15 mouse cellular contexts compared by ENCODE assay signal in the genomic region with DNA sequence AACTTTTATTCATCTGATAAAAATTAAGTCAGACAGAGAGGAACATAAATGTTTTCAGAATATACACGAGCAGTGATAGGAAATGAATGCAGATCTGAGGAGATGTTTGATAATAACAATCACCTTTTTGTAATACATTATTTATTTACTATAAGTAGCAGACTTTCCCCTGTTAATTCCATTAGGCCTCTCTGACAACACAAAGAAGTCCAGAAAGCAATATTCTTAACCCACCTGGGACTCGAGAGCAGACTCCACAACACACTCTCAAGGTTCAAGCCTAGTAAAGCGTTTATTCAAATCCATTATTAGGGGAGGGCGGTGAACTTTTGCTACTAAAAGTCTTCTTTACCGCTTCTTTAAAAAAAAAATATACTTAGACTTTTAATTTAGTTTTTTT. TPM values are rescaled to one million over a fixed set of nuclear protein-coding genes. Genes with fewer than 3 reads are reported as not detected.
A peak's percentile ranks its signal among the peaks of the same experiment; 100 is the strongest.
DNase-seq lines count a peak whose midpoint lies in the region; ATAC-seq and TF ChIP-seq lines count a peak whose summit lies in the region.
"Had no signal": no experiment of that assay in that cellular context is flagged by ENCODE, and none has a peak within 500 bp of the region (broad histone marks: within the 10 kb centered on the region; RNA-seq: fewer than 3 reads in every experiment).

No protein-coding gene starts in this region.

- peak overlapping the region; percentile 56; the same call in 1 of the 2 replicates for H3K27ac ChIP-seq in heart, postnatal 0 days (ENCODE audit: low read depth)
- peak overlapping the region; percentile 89 for H3K27ac ChIP-seq in layer of hippocampus, adult 2 months
- no peak overlapping the region for H3K27ac ChIP-seq in MEL (ENCODE audit: control insufficient read depth, low read depth, low read length)
- H3K27ac ChIP-seq: liver, embryonic 14.5 days; macrophage; neural tube, embryonic 13.5 days had no signal

- H3K4me3 ChIP-seq in heart, postnatal 0 days (ENCODE audit: low read depth, low read length) = peak overlapping the region; percentile 15
- peak overlapping the region; percentile 59 for H3K4me3 ChIP-seq in layer of hippocampus, adult 2 months
- no peak overlapping the region for H3K4me3 ChIP-seq in MEL (ENCODE audit: control insufficient read depth in 1 of 2, insufficient read depth in 1 of 2, low read depth in 2 of 2, low read length in 2 of 2)
- H3K4me3 ChIP-seq: neural tube, embryonic 13.5 days had no signal

- peak; percentile 11 for DNase-seq in heart, postnatal 0 days (ENCODE audit: low spot score)
- DNase-seq in heart, postnatal 4 days = no peak
- DNase-seq in layer of hippocampus, adult 2 months (ENCODE audit: low spot score in 2 of 2) = no peak
- no peak for DNase-seq in layer of hippocampus, adult 8-10 months (ENCODE audit: low spot score in 2 of 2)
- peak; percentile 7 for DNase-seq in MEL (ENCODE audit: low read depth, low spot score)
- DNase-seq in brain, embryonic 14.5 days (ENCODE audit: low read depth) = peak; percentile 17
- DNase-seq in adrenal gland, postnatal 14 days = no peak
- DNase-seq: cerebellum, adult 18-20 months; midbrain, embryonic 14.5 days; thymus, postnatal 25 days had no signal

- WGBS in heart, postnatal 0 days = 73% methylated on average over 5 of the region's 5 CpGs

- ATAC-seq in heart, postnatal 0 days (ENCODE audit: insufficient read depth, low read depth) = no peak
- ATAC-seq: Patski had no signal

- H3K4me2 ChIP-seq in heart, postnatal 0 days (ENCODE audit: low read depth, low read length) = peak overlapping the region; percentile 61

- no peaks in the 10 kb centered on the region for H3K79me2 ChIP-seq in MEL (ENCODE audit: control insufficient read depth, insufficient read depth, low read length, poor library complexity)

- TF ChIP-seq CTCF in heart, postnatal 0 days (IDR thresholded peaks at IDR 0.05; ENCODE audit: low read depth) = no peak
- no peak for TF ChIP-seq CTCF in layer of hippocampus, adult 2 months (conservative IDR thresholded peaks at IDR 0.05)
- TF ChIP-seq CTCF in MEL (IDR thresholded peaks at IDR 0.05 in 2 of 3, conservative IDR thresholded peaks at IDR 0.05 in 1 of 3; ENCODE audit: control insufficient read depth in 1 of 3, insufficient read depth in 1 of 3, low read depth in 2 of 3, low read length in 3 of 3, poor library complexity in 1 of 3, severe bottlenecking in 1 of 3) = no peak
- TF ChIP-seq CTCF in brain, embryonic 14.5 days (IDR thresholded peaks at IDR 0.05; ENCODE audit: borderline replicate concordance, extremely low read depth, insufficient read depth, insufficient read length) = no peak

- no peaks in the 10 kb centered on the region for H3K36me3 ChIP-seq in heart, postnatal 0 days (replicated peaks; ENCODE audit: control insufficient read depth, insufficient read depth, low read length)
- peaks cover 0 to 10% of the 10 kb centered on the region in 2 experiments; a peak in 2 of 4 replicates for H3K36me3 ChIP-seq in MEL (ENCODE audit: control insufficient read depth in 1 of 2, insufficient read depth in 2 of 2, low read length in 2 of 2)
- H3K36me3 ChIP-seq: neural tube, embryonic 13.5 days had no signal

- H3K9ac ChIP-seq in heart, postnatal 0 days (replicated peaks; ENCODE audit: low read depth, low read length) = no peak overlapping the region
- H3K9ac ChIP-seq in MEL (ENCODE audit: control insufficient read depth, low read depth, low read length, poor library complexity, severe bottlenecking) = no peak overlapping the region
- H3K9ac ChIP-seq: liver, embryonic 14.5 days; neural tube, embryonic 13.5 days had no signal

- no peak for TF ChIP-seq POLR2A in MEL (IDR thresholded peaks at IDR 0.05; ENCODE audit: control insufficient read depth in 1 of 2, insufficient read depth in 1 of 2, low read depth in 1 of 2, low read length in 2 of 2, poor library complexity in 1 of 2)
- no peak for TF ChIP-seq POLR2A in brain, embryonic 14.5 days (IDR thresholded peaks at IDR 0.05; ENCODE audit: borderline replicate concordance, extremely low read depth, insufficient read depth, insufficient read length, poor library complexity, severe bottlenecking)

- TF ChIP-seq EP300 in heart, postnatal 0 days (IDR thresholded peaks at IDR 0.05; ENCODE audit: low read depth) = no peak
- TF ChIP-seq EP300 in MEL (IDR thresholded peaks at IDR 0.05; ENCODE audit: low read depth in 1 of 2, low read length in 2 of 2) = no peak

- H3K9me3 ChIP-seq in heart, postnatal 0 days (replicated peaks; ENCODE audit: control insufficient read depth, low read length) = no peaks in the 10 kb centered on the region
- no peaks in the 10 kb centered on the region for H3K9me3 ChIP-seq in MEL (replicated peaks; ENCODE audit: insufficient read depth, low read length)
- H3K9me3 ChIP-seq: neural tube, embryonic 13.5 days had no signal

- TF ChIP-seq RAD21 in MEL (IDR thresholded peaks at IDR 0.05; ENCODE audit: low read depth, low read length) = no peak

- H3K4me1 ChIP-seq in heart, postnatal 0 days (ENCODE audit: control insufficient read depth, insufficient read depth) = peaks cover 20% of the 10 kb centered on the region
- peaks cover 8% of the 10 kb centered on the region in 2 experiments; a peak in 3 of 4 replicates for H3K4me1 ChIP-seq in MEL (ENCODE audit: control insufficient read depth in 1 of 2, insufficient read depth in 2 of 2, low read length in 2 of 2)

- no peaks in the 10 kb centered on the region for H3K27me3 ChIP-seq in heart, postnatal 0 days (ENCODE audit: control insufficient read depth, insufficient read depth, low read length)
- no peaks in the 10 kb centered on the region for H3K27me3 ChIP-seq in MEL (ENCODE audit: control insufficient read depth in 1 of 2, insufficient read depth in 2 of 2, low read length in 2 of 2)
- H3K27me3 ChIP-seq: CH12.LX; neural tube, embryonic 13.5 days; Patski had no signal

TF ChIP-seq in MEL, 35 proteins besides CTCF, POLR2A, EP300 and RAD21:
- TF ChIP-seq POLR2AphosphoS5 (IDR thresholded peaks at IDR 0.05; ENCODE audit: borderline replicate concordance, low read depth, low read length) (no peak), TBP (IDR thresholded peaks at IDR 0.05; ENCODE audit: low read depth, low read length) (no peak), ZNF384 (IDR thresholded peaks at IDR 0.05; ENCODE audit: low read depth, low read length) (no peak), USF2 (IDR thresholded peaks at IDR 0.05; ENCODE audit: borderline replicate concordance in 1 of 2, insufficient read depth in 1 of 2, low read depth in 1 of 2, low read length in 2 of 2) (no peak)

RNA-seq across cellular contexts. Expression of gene Zbtb20, which starts 33.2 kb away (rescaled TPM):
- 19.8 and 36.2 TPM in 2 replicates for total RNA-seq in heart, postnatal 0 days (2014; rRNA removed; ENCODE audit: low replicate concordance)
- 45.8 and 48.7 TPM in 2 replicates for polyA plus RNA-seq in heart, postnatal 0 days (2015; fragmentation: Nextera tagmentation; extraction: Ambion mirVana)
- total RNA-seq in heart, postnatal 4 days (2021) = 100 to 1,000 TPM; 102 to 105 TPM
- total RNA-seq in layer of hippocampus, adult 2 months (2021) = 100 to 1,000 TPM; 335 to 353 TPM
- total RNA-seq in layer of hippocampus, adult 8-10 months (2022) = 100 to 1,000 TPM; 253 to 310 (median 284) TPM
- total RNA-seq in MEL (2012; rRNA removed) = 0.26 and 0.27 TPM in 2 replicates
- under 1 TPM in 1 of 2 experiments, not detected in 1; 0.17 TPM for polyA plus RNA-seq in MEL (2012; ENCODE audit: insufficient read depth in 1 of 2, insufficient read length in 2 of 2, low read depth in 1 of 2, low replicate concordance in 2 of 2, missing spikeins in 1 of 2)
- polyA plus RNA-seq in brain, embryonic 14.5 days (2012; rRNA removed) = 13.1 and 18.0 TPM in 2 replicates
- 143 and 147 TPM in 2 replicates for total RNA-seq in adrenal gland, postnatal 14 days (2021)

Comparison
In these comparisons a context has a peak if more than half of its experiments do, and no peak if none do; other contexts are left out.
1. DNase-seq: peak in heart, postnatal 0 days (single experiment), MEL (single experiment) and brain, embryonic 14.5 days (single experiment); none in heart, postnatal 4 days (single experiment), layer of hippocampus, adult 2 months (0 of 2), layer of hippocampus, adult 8-10 months (0 of 2) and adrenal gland, postnatal 14 days (single experiment).
2. H3K4me3 ChIP-seq: peak in heart, postnatal 0 days (single experiment) and layer of hippocampus, adult 2 months (single experiment); none in MEL (0 of 2).
3. RNA of gene Zbtb20, which starts 33.2 kb away (total RNA-seq): 335 to 353 TPM in layer of hippocampus, adult 2 months, 253 to 310 TPM in layer of hippocampus, adult 8-10 months, 143 to 147 TPM in adrenal gland, postnatal 14 days, 102 to 105 TPM in heart, postnatal 4 days and 19.8 to 36.2 TPM in heart, postnatal 0 days; 0.26 to 0.27 TPM in MEL; every median in the first group is over 10 times any median in the second.